Mouse (Mus musculus): ENCODE measurements around the gene Zfp26. TPM values are rescaled to one million over a fixed set of nuclear protein-coding genes. Genes with fewer than 3 reads are reported as not detected.

Zfp26 gene
- total and polyA plus RNA-seq, 3 experiments, result 11.7 to 17.3 (median 13.3) TPM

DNA sequence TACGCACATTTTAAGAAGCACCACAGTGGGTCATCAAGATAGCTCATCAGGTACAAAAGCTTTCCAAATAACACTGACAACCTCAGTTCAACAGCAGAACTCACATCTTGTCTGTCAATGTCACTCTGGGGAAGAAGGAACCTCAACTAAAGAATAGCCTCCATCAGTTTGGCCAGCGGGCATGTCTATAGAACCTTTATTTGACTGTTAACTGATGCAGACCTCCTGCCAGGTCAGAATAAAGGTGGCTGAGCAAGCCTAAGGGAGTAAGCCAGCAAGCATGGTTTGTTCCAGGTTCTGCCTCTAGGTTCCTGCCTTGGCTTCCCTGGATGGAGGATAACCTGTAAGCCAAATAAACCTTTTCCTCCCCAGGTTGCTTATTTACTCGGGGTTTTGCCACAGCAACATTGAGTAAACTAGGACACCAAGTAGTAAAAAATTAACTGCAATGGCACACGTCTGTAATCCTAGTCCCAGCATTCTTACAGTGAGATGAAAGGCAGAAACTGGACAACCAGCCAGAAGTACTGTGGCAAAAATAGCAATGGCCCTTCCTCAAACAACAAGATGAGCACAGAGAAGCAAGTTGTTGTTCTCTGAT is 16.7 kb downstream of the Zfp26 start:
- in situ Hi-C loops (cut with MboI; ENCODE audit: low pct_ligation_motif_present, low pct_unique_long_range_greater_than_20kb, low sequenced_read_pairs) (no loop called here), dilution Hi-C loops (cut with MboI; ENCODE audit: extremely low pct_ligation_motif_present, extremely low pct_unique_long_range_greater_than_20kb, low sequenced_read_pairs) (no loop called here)
- no peak for DNase-seq (ENCODE audit: extremely low read depth)
- Histone ChIP-seq H3K4me1 (ENCODE audit: control insufficient read depth in 1 of 2, insufficient read depth in 2 of 2) (no peaks in the 10 kb centered on the region), H3K9ac (ENCODE audit: insufficient read depth, low read depth) (no peak overlapping the region), H3K4me2 (ENCODE audit: insufficient read depth, low read depth, poor library complexity, severe bottlenecking) (no peak overlapping the region), H3K36me3 (replicated peaks in 1 of 2; ENCODE audit: control insufficient read depth in 1 of 2, insufficient read depth in 1 of 2, low read length in 1 of 2) (peaks cover 51 to 84% of the 10 kb centered on the region in 2 experiments), H3K9me3 (replicated peaks; ENCODE audit: low read length) (peaks cover 4% of the 10 kb centered on the region), H3K79me2 (replicated peaks; ENCODE audit: control insufficient read depth, extremely low read depth, insufficient read depth, poor library complexity, severe bottlenecking) (peaks cover 12% of the 10 kb centered on the region), H3K27ac (ENCODE audit: insufficient read depth, low read depth) (no peak overlapping the region), H3K27me3 (replicated peaks) (no peaks in the 10 kb centered on the region), H3K4me3 (replicated peaks in 1 of 3; ENCODE audit: low read depth in 2 of 3, low read length in 2 of 3, poor library complexity in 1 of 3) (no peak overlapping the region)
- TF ChIP-seq PAX5 (IDR thresholded peaks at IDR 0.05; ENCODE audit: low read length) (no peak), NELFE (IDR thresholded peaks at IDR 0.05; ENCODE audit: low read depth, low read length) (no peak), EP300 (IDR thresholded peaks at IDR 0.05; ENCODE audit: low read length) (no peak), USF2 (conservative IDR thresholded peaks at IDR 0.05; ENCODE audit: low read depth, low read length) (no peak), POLR2AphosphoS2 (IDR thresholded peaks at IDR 0.05; ENCODE audit: low read depth, low read length) (no peak), MEF2A (IDR thresholded peaks at IDR 0.05; ENCODE audit: borderline replicate concordance, low read depth, low read length) (no peak), MYC (IDR thresholded peaks at IDR 0.05; ENCODE audit: low read depth, low read length) (no peak), CHD2 (IDR thresholded peaks at IDR 0.05; ENCODE audit: low read length) (no peak), GABPA (IDR thresholded peaks at IDR 0.05; ENCODE audit: insufficient replicate concordance, low read depth, low read length) (no peak), BHLHE40 (IDR thresholded peaks at IDR 0.05; ENCODE audit: low read depth, low read length) (no peak), ZC3H11A (IDR thresholded peaks at IDR 0.05; ENCODE audit: low read depth, low read length) (no peak), JUN (IDR thresholded peaks at IDR 0.05; ENCODE audit: insufficient read depth, low read depth, low read length) (no peak), USF1 (IDR thresholded peaks at IDR 0.05; ENCODE audit: low read depth, low read length) (no peak), MAX (IDR thresholded peaks at IDR 0.05; ENCODE audit: low read length) (no peak), CTCF (conservative IDR thresholded peaks at IDR 0.05 in 1 of 2, IDR thresholded peaks at IDR 0.05 in 1 of 2; ENCODE audit: low read depth in 2 of 2, low read length in 2 of 2) (no peak), ZMIZ1 (IDR thresholded peaks at IDR 0.05; ENCODE audit: low read depth, low read length) (no peak), MAZ (IDR thresholded peaks at IDR 0.05; ENCODE audit: low read depth, low read length) (no peak), ZKSCAN1 (IDR thresholded peaks at IDR 0.05; ENCODE audit: borderline replicate concordance, low read depth, low read length) (no peak), RCOR1 (conservative IDR thresholded peaks at IDR 0.05; ENCODE audit: low read depth, low read length) (no peak)

DNA sequence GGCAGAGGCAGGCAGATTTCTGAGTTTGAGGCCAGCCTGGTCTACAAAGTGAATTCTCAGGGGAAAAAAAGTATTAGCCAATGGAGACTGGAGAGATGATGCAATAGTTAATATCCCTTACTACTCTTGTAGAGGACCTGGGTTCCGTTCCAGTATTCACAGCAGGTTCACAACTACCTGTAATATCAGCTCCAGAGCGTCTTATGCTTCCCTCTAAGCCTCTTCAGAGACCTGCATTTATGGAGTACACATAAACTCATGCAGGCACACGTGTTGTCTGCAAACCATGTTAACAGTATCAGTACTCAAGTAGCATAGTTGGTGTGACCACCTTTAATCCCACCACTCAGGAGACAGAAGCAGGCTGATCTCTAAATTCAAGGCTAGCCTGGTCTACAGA is 30.0 kb downstream of the Zfp26 start:
- Histone ChIP-seq H3K36me3 (replicated peaks in 1 of 2; ENCODE audit: control insufficient read depth in 1 of 2, insufficient read depth in 1 of 2, low read length in 1 of 2) (peaks cover 0 to 6% of the 10 kb centered on the region in 2 experiments), H3K27me3 (replicated peaks) (no peaks in the 10 kb centered on the region), H3K4me3 (replicated peaks in 1 of 3; ENCODE audit: low read depth in 2 of 3, low read length in 2 of 3, poor library complexity in 1 of 3) (no peak overlapping the region), H3K9ac (ENCODE audit: insufficient read depth, low read depth) (no peak overlapping the region), H3K9me3 (replicated peaks; ENCODE audit: low read length) (no peaks in the 10 kb centered on the region), H3K79me2 (replicated peaks; ENCODE audit: control insufficient read depth, extremely low read depth, insufficient read depth, poor library complexity, severe bottlenecking) (no peaks in the 10 kb centered on the region), H3K27ac (ENCODE audit: insufficient read depth, low read depth) (no peak overlapping the region), H3K4me2 (ENCODE audit: insufficient read depth, low read depth, poor library complexity, severe bottlenecking) (no peak overlapping the region), H3K4me1 (ENCODE audit: control insufficient read depth in 1 of 2, insufficient read depth in 2 of 2) (no peaks in the 10 kb centered on the region)
- in situ Hi-C loops (cut with MboI; ENCODE audit: low pct_ligation_motif_present, low pct_unique_long_range_greater_than_20kb, low sequenced_read_pairs), result no loop called here
- dilution Hi-C loops (cut with MboI; ENCODE audit: extremely low pct_ligation_motif_present, extremely low pct_unique_long_range_greater_than_20kb, low sequenced_read_pairs), result no loop called here
- no peak for TF ChIP-seq SMC3 (IDR thresholded peaks at IDR 0.05; ENCODE audit: low read depth, low read length)
- no peak for TF ChIP-seq CHD2 (IDR thresholded peaks at IDR 0.05; ENCODE audit: low read length)
- no peak for TF ChIP-seq RAD21 (IDR thresholded peaks at IDR 0.05; ENCODE audit: low read depth, low read length)
- TF ChIP-seq ZC3H11A (IDR thresholded peaks at IDR 0.05; ENCODE audit: low read depth, low read length), result no peak
- no peak for DNase-seq (ENCODE audit: extremely low read depth)
